Mouse (Mus musculus) spleen, adult 2 months (tissue): ENCODE results near the gene Crtc1.

Experiments used
- CTCF ChIP-seq: fragments of 200-500 bp; IDR thresholded peaks from 2 replicates; pipeline ENCODE4 v1.5.1; 2011; ENCODE audit warnings: mild to moderate bottlenecking, inconsistent platforms; ENCODE audit not compliant: insufficient read depth, insufficient read length, insufficient replicate concordance; ENCODE audit errors: extremely low read depth
- POLR2A ChIP-seq: fragments of 200-500 bp; IDR thresholded peaks from 2 replicates; pipeline ENCODE4 v1.6.1; 2011; ENCODE audit warnings: low read depth, low read length, inconsistent platforms

GRCm38 (mm10) chr8:70426300-70426907, 13.0 kb downstream of the Crtc1 start:
- TF ChIP-seq CTCF (no peak), POLR2A (no peak)
